Mouse (Mus musculus): Measurements from ENCODE around the gene Sowahd.
A peak's percentile ranks its signal among the peaks of the same experiment; 100 is the strongest.

Gene Sowahd

DNA sequence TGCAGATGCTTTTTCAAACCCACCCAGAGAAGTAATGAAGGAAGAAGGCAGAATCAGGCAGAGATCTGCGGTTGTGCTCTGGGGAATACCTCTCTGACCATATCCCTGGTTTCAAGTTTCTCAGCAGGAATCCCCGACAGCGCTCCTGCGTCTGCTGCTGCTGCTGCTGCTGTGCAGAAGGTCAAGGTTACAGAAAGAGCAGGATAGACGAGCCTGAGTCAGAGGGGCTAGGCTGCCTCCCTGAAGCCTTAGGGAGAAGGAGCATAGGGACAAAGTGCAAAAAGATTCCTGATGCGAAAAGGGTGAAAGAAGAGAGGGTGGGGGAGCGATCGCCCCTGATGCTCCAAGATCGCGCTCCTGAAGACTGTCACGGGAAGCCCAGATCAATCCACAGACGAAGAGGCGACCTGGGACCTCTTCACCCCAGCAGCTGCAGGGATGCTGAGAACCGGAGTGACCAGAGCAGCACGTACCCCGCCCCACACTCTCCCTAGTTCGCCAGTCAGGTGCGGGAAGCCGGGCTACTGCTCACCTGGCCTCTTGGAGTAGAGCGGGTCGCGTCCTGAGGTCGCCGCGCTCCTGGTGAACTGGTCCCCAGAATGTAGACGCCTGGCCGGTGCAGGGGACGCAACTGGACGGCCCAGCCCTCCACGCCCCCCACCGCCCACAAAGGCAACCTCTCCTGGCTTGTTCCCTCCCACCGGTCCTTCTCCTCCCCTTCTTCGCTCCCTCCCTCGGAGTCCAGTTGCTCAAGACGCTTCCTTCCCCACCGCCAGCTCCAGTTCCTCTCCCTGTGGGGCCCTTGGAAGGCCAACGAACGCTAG, at the start of gene Sowahd:
TSS of gene Sowahd (plus strand) at position 780 of the 824 bp plus-strand sequence.
- peak; percentile 13 for DNase-seq

DNA sequence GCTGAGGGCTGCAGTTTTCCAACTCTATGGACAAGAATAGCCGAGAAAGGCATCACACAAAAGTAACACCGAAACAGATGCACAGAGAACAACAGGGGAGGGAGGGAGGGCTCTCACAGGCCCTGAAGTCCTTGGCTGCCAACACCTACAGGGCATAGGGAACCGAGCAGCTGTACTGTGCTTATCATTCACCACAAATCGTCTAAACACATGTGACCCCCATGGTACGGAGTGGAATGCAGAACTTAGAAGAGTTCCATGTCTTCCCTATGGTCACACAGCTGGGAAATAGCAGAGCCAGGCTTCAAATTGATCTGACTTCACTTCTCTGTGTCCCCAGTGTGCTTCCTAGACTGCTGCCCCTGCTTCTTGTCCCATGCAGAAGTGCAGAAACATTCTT, 34.8 kb upstream of the Sowahd start:
- DNase-seq = no peak

GRCm38 (mm10) chrX:37018150-37018654, 30.4 kb upstream of the Sowahd start:
- DNase-seq = no peak

DNA sequence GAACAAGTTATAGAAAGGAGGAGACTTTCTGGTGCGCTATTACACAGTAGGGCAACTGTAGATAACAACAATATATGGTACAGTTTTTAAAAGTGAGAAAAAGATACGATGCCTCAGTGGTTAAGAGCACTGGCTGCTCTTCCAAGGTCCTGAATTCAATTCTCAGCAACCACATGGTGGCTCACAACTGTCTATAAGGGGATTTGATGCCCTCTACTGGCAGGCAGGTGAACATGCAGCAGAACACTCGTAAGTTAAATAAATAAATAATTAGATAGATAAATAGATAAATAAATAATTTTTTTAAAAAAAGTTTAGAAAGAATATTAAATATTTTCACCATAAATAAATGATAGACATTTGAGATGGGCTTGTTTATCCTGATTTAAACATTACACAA, 29.6 kb upstream of the Sowahd start:
- DNase-seq = peak; percentile 3

DNA sequence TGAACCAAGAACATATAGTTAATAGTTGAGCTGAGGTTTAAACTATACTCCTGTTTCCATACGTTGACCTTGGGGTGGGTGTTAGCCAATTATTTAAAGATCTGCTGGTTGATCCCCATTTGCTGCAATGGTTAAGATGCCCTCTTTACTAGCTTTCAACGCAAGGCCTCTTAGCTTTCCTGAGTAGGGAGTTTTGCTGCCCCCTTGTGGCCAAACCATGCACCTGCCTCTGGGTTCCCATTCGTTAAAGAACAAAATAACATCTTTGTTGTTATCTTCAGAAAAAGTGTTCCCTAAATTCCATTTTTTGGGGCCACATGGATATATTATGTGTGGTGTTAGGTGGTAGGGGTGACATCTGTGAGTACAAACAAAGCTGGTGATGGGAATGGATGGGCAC, 26.0 kb upstream of the Sowahd start:
- DNase-seq = peak; percentile 59

- DNase-seq = no peak
Measured at GRCm38 (mm10) chrX:37023652-37024309, 24.9 kb upstream of the Sowahd start.

DNA sequence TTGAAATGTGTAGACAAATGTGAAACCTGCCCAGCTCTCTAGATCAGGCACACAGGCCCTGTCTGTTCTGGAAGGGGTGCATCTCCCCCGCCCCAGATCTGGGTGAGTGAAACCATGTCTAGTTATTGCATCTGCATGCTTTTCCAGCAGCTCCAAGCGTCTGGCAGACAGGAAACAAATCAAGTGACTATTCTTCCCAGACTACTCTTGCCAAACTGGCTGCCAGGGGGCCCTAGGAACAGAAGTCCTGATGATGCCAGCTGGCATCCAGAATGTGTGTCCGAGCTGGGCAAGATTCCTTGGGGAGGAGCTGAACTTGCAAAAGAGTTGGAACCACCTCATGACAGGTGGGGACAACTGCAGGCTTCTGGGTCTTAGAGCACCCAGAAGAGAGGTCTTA, 20.3 kb upstream of the Sowahd start:
- DNase-seq = no peak

DNA sequence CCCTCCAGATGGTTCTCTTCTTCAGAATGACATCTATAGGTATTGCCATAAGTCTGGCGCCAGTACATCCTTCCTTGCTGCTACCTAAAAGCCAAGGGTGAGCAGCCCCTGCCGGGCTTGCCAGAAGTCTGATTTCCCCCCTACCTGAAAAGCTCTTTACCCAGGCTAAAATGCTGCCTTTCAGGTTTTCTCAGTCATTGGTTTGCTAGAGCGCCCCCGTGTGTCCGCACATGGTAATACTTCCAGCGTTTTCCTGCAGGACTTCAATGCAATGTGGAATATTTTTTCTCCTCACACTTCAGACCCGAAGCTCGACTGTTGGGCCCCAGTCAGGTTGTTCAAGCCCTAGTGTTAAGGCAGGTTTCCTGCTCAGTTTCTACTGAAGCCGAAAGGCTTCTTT, 5.9 kb upstream of the Sowahd start:
- DNase-seq = peak; percentile 55

DNA sequence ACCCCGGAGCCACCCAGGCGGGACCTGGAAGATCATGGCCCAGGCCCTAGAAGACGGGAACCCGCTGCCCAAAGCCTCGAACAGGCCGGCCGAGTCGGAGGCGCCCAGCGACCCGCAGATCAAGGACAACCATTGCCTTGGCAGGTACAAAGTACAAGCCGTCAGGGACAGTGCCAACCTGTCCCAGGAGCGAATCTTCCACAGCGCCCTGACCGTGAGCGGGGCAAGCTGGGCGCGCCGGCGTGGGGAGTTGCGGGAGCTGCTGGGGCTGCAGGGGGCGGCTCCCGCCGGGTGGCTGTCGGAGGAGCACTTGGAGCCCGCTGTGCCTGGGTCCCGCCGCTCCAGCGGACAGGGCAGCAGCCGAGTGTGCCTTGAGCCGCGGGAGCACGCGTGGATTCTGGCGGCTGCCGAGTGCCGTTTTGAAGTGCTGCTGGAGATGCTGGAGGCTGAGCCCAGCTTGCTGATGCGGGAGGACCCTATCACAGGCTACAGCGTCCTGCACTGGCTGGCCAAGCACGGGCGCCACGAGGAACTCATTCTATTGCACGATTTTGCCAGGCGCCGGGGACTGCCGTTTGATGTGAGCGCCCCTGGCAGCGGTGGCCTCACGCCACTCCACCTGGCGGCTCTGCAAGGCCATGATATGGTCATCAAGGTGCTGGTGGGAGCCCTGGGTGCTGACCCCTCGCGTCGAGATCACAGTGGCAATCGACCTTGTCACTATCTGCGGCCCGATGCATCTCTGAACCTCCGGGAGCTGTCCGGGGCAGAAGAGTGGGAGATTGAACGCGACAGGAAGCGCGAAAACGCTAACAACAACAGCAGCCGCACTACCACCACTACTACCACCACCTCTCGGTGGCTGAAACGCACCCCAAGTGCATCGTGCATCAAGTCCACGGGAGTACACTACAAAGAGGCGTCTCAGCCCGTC, 512 bp downstream of the Sowahd start:
- peak; percentile 18 for DNase-seq

- DNase-seq = no peak
Measured at GRCm38 (mm10) chrX:37063902-37064301, 15.3 kb downstream of the Sowahd start.

- no peak for DNase-seq
Measured at GRCm38 (mm10) chrX:37067299-37067698, 18.7 kb downstream of the Sowahd start.

- DNase-seq = no peak
Measured at GRCm38 (mm10) chrX:37068766-37069165, 20.1 kb downstream of the Sowahd start.

- DNase-seq = peak; percentile 59
Measured at GRCm38 (mm10) chrX:37074262-37074892, 25.7 kb downstream of the Sowahd start.

DNA sequence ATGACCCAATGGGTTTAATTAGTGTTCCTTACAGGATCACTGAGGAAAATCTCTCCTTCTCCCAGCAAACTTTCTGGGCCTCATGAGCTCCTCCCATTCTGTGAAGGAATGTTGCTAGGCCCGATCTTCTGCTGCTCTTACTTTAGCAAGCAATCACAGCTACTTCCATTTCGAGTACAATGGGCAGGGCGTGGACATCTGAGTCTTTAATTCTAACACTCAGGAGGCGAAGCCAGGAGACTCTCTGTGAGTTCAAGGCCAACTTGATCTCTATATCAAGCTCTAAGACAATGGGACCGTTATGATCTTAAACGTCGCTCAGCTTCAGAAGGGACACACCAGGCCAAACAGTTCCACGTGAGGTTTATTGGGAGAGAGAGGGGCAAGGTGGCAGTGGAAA, 28.0 kb downstream of the Sowahd start:
- no peak for DNase-seq

DNA sequence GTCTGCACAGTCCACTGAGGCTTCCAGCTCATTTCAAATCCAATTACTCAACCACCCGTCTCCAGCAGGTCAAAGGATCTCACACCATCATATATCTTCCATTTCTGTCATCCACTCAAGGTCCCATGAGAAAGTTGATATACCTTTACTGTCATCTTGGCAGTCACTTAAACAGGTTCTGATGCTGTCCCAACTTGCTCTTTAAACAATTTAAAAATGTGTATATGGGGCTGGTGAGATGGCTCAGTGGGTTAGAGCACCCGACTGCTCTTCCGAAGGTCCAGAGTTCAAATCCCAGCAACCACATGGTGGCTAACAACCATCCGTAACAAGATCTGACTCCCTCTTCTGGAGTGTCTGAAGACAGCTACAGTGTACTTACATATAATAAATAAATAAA, 31.7 kb downstream of the Sowahd start:
- DNase-seq = peak; percentile 3

GRCm38 (mm10) chrX:37081194-37081593, 32.5 kb downstream of the Sowahd start:
- no peak for DNase-seq

DNA sequence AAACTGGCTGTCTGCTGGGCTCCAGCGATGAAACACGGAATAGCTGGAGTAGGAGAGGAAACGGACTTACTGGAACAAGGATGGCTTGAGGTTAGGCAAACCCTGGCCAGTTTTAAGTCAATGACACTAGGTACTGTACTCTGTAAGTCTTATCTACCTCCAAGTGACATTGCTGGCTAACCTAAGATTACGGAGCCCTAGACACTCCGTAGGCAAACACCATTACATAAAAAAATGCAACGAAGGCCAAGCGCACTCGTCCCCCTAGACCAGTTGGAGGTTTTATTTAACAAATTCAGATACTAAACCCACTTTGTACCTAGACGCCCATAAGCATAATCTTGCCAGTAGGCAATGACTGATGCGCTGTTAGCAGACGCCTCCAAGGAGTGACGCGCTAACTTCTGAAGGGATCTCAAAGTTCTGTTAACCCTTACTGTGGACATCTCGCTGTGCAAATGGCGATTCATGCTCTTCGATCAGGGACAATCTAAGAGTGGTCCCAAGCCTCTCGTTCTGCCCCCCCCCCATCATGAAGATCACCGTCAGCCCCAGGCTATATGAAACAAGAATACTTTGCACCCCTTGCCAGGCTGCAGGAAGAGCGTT, 35.8 kb downstream of the Sowahd start:
- DNase-seq = peak; percentile 26

- DNase-seq = peak; percentile 93
Measured at GRCm38 (mm10) chrX:37084927-37085660, 36.4 kb downstream of the Sowahd start, which contains the start of gene Rpl39. Rpl39 (minus strand) TSS chrX:37085402.

DNA sequence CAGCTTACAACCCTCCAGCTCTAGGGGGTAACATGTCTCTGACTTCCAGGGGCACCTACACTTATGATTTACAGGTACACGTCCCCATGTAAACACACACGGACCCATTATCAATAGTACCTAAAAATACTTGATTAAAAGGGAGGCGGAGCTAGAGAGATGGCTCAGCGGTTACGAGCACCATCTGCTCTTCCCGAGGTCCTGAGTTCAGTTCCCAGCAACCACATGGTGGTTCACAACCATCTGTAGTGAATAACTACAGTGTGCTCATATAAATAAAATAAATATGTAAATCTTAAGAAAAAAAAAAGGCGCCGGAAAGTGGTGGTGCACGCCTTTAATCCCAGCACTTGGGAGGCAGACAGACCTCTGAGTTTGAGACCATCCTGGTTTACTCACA, 37.0 kb downstream of the Sowahd start:
- DNase-seq = no peak

- no peak for DNase-seq
Measured at GRCm38 (mm10) chrX:37088778-37089177, 40.1 kb downstream of the Sowahd start.

DNA sequence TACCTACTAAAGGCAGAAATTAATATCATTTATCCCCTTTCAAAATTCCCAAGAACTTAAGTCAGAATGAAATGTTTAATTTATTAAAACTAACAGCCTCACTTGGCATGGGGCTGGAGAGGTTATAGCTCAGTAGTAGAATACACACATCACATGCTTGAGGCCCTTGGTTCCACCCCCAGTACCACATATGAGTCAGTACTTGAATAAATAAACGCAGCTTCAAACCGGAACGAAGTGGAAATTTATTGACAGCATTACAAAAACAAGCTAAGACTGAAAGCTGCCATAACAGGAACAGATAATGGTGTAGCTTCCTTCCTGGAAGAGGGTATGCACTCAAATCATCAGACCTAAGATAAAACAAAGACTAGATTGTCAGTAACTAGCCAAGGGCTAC, 42.8 kb downstream of the Sowahd start:
- no peak for DNase-seq

Data from embryo, embryonic 11 days (tissue).